Mouse (Mus musculus) ovary, adult 2 months (tissue): ENCODE data around the gene Phf21b. TPM values are rescaled to one million over a fixed set of nuclear protein-coding genes. Genes with fewer than 3 reads are reported as not detected.

ENCODE experiments used
- polyA plus RNA-seq: library from polyadenylated mRNA; depleted of rRNA; stranded (reverse); fragments of >200 nt; gene quantifications from 2 replicates; pipeline ENCODE4 v1.2.3, GENCODE M21; 2012; rRNA removed

Phf21b gene
- 4.1 and 6.0 TPM in 2 replicates for polyA plus RNA-seq

GRCm38 (mm10) chr15:84856006-84856995, at the start of gene Phf21b:
TSS of gene Phf21b (minus strand) at chr15:84856049.

Other genes with a start within 250 kb of the Phf21b start
- gene Prr5, start 186.4 kb downstream of the Phf21b start, polyA plus RNA-seq = 34.4 and 38.2 TPM in 2 replicates
- gene Arhgap8, start 136.0 kb downstream of the Phf21b start, polyA plus RNA-seq = 5.1 and 10.2 TPM in 2 replicates
- 0.20 and 0.21 TPM in 2 replicates for gene Gm29666, start 64.0 kb upstream of the Phf21b start, polyA plus RNA-seq
- 6.3 and 6.7 TPM in 2 replicates for gene Nup50, start 67.4 kb upstream of the Phf21b start, polyA plus RNA-seq
- gene 5031439G07Rik, start 132.5 kb upstream of the Phf21b start, polyA plus RNA-seq = 34.1 and 37.9 TPM in 2 replicates
- 0.77 and 1.4 TPM in 2 replicates for gene Upk3a, start 161.1 kb upstream of the Phf21b start, polyA plus RNA-seq
- 11.6 and 14.0 TPM in 2 replicates for gene Fam118a, start 172.9 kb upstream of the Phf21b start, polyA plus RNA-seq